Mouse (Mus musculus) MEL (cell line): ENCODE results near the gene 4930453N24Rik. TPM values are rescaled to one million over a fixed set of nuclear protein-coding genes. Genes with fewer than 3 reads are reported as not detected.

Experiments
- DNase-seq: peaks from one replicate; pipeline ENCODE4 v3.0.0; 2011; ENCODE audit warnings: low read depth, low spot score
- H3K27ac ChIP-seq: 2 replicates; pipeline ENCODE4 v1.5.1; 2012; ENCODE audit warnings: low read depth, mild to moderate bottlenecking, control low read depth, low read length, moderate library complexity; ENCODE audit not compliant: control insufficient read depth
- H3K27me3 ChIP-seq, 2 experiments: fragments of 150-350 bp in 1 of 2; sonication (generic) in 1 of 2; 2 replicates each; pipeline ENCODE4 v1.6.1; 2012; ENCODE audit warnings: low read length in 2 of 2, mild to moderate bottlenecking in 2 of 2, improper control_type of control experiment in 1 of 2, moderate library complexity in 1 of 2; ENCODE audit not compliant: insufficient read depth in 2 of 2, control insufficient read depth in 1 of 2
- H3K36me3 ChIP-seq, 2 experiments: 2 replicates each; pipeline ENCODE4 v1.6.1; 2012 to 2014; ENCODE audit warnings: low read length in 2 of 2, improper control_type of control experiment in 1 of 2, inconsistent platforms in 1 of 2, mild to moderate bottlenecking in 1 of 2; ENCODE audit not compliant: insufficient read depth in 2 of 2, control insufficient read depth in 1 of 2
- H3K4me1 ChIP-seq, 2 experiments: fragments of 150-350 bp in 1 of 2; sonication (generic) in 1 of 2; 2 replicates each; pipeline ENCODE4 v1.6.1; 2012; ENCODE audit warnings: low read length in 2 of 2, improper control_type of control experiment in 1 of 2, mild to moderate bottlenecking in 1 of 2; ENCODE audit not compliant: insufficient read depth in 2 of 2, control insufficient read depth in 1 of 2
- H3K4me3 ChIP-seq, 2 experiments: fragments of 150-350 bp in 1 of 2; sonication (generic) in 1 of 2; 2 replicates each; pipeline ENCODE4 v1.5.1; 2012; ENCODE audit warnings: low read depth in 2 of 2, low read length in 2 of 2, mild to moderate bottlenecking in 2 of 2, moderate library complexity in 2 of 2, control low read depth in 1 of 2, improper control_type of control experiment in 1 of 2; ENCODE audit not compliant: control insufficient read depth in 1 of 2, insufficient read depth in 1 of 2
- H3K79me2 ChIP-seq: 2 replicates; pipeline ENCODE4 v1.6.1; 2012; ENCODE audit warnings: mild to moderate bottlenecking, low read length, moderate library complexity; ENCODE audit not compliant: control insufficient read depth, poor library complexity, insufficient read depth
- H3K9ac ChIP-seq: 2 replicates; pipeline ENCODE4 v1.6.1; 2012; ENCODE audit warnings: low read depth, mild to moderate bottlenecking, control low read depth, low read length, moderate library complexity; ENCODE audit not compliant: control insufficient read depth, poor library complexity, severe bottlenecking
- H3K9me3 ChIP-seq: fragments of 150-350 bp; sonication (generic); replicated peaks from 2 replicates; pipeline ENCODE4 v1.6.1; 2012; ENCODE audit warnings: mild to moderate bottlenecking, low read length, improper control_type of control experiment, moderate library complexity; ENCODE audit not compliant: insufficient read depth
- CTCF ChIP-seq, 3 experiments: IDR thresholded peaks in 2 of 3; conservative IDR thresholded peaks in 1 of 3; 2 replicates each; pipeline ENCODE4 v1.5.1; 2011 to 2012; ENCODE audit warnings: low read length in 3 of 3, low read depth in 2 of 3, mild to moderate bottlenecking in 2 of 3, improper control_type of control experiment in 1 of 3, inconsistent platforms in 1 of 3, mixed read lengths in 1 of 3, moderate library complexity in 1 of 3; ENCODE audit not compliant: control insufficient read depth in 1 of 3, insufficient read depth in 1 of 3, poor library complexity in 1 of 3, severe bottlenecking in 1 of 3
- E2F4 ChIP-seq: IDR thresholded peaks from 2 replicates; pipeline ENCODE4 v1.6.1; 2011; ENCODE audit warnings: low read depth, low read length, improper control_type of control experiment, borderline replicate concordance
- GATA1 ChIP-seq: IDR thresholded peaks from 2 replicates; pipeline ENCODE4 v1.6.1; 2011; ENCODE audit warnings: low read depth, low read length, improper control_type of control experiment
- JUND ChIP-seq: IDR thresholded peaks from 2 replicates; pipeline ENCODE4 v1.6.1; 2011; ENCODE audit warnings: low read depth, mild to moderate bottlenecking, improper control_type of control experiment, low read length
- KAT2A ChIP-seq: conservative IDR thresholded peaks from 2 replicates; pipeline ENCODE4 v1.6.1; 2012; ENCODE audit warnings: low read depth, low read length, improper control_type of control experiment, inconsistent platforms
- MAZ ChIP-seq: IDR thresholded peaks from 2 replicates; pipeline ENCODE4 v1.6.1; 2012; ENCODE audit warnings: low read depth, mild to moderate bottlenecking, inconsistent platforms, low read length, improper control_type of control experiment
- MYB ChIP-seq: IDR thresholded peaks from 2 replicates; pipeline ENCODE4 v1.6.1; 2011; ENCODE audit warnings: mild to moderate bottlenecking, low read depth, low read length, improper control_type of control experiment
- MYC ChIP-seq: IDR thresholded peaks from 2 replicates; pipeline ENCODE4 v1.6.1; 2011; ENCODE audit warnings: low read depth, mild to moderate bottlenecking, low read length, improper control_type of control experiment, moderate library complexity
- NELFE ChIP-seq: IDR thresholded peaks from 2 replicates; pipeline ENCODE4 v1.6.1; 2011; ENCODE audit warnings: low read depth, low read length, improper control_type of control experiment
- NRF1 ChIP-seq: IDR thresholded peaks from 2 replicates; pipeline ENCODE4 v1.6.1; 2014; ENCODE audit warnings: low read depth, mild to moderate bottlenecking, inconsistent platforms, low read length, improper control_type of control experiment, moderate library complexity; ENCODE audit not compliant: poor library complexity, insufficient read depth, severe bottlenecking
- POLR2A ChIP-seq, 2 experiments: IDR thresholded peaks; 2 replicates each; pipeline ENCODE4 v1.6.1; 2011 to 2012; ENCODE audit warnings: low read length in 2 of 2, mild to moderate bottlenecking in 2 of 2, control low read depth in 1 of 2, improper control_type of control experiment in 1 of 2, low read depth in 1 of 2, moderate library complexity in 1 of 2; ENCODE audit not compliant: control insufficient read depth in 1 of 2, insufficient read depth in 1 of 2, poor library complexity in 1 of 2
- POLR2AphosphoS2 ChIP-seq: IDR thresholded peaks from 2 replicates; pipeline ENCODE4 v1.6.1; 2011; ENCODE audit warnings: low read length, improper control_type of control experiment
- RAD21 ChIP-seq: IDR thresholded peaks from 2 replicates; pipeline ENCODE4 v1.6.1; 2011; ENCODE audit warnings: mild to moderate bottlenecking, low read depth, low read length, improper control_type of control experiment
- RCOR1 ChIP-seq: IDR thresholded peaks from 2 replicates; pipeline ENCODE4 v1.6.1; 2012; ENCODE audit warnings: low read depth, mild to moderate bottlenecking, inconsistent platforms, low read length, improper control_type of control experiment
- SMC3 ChIP-seq: IDR thresholded peaks from 2 replicates; pipeline ENCODE4 v1.6.1; 2011; ENCODE audit warnings: low read depth, low read length, improper control_type of control experiment
- TCF12 ChIP-seq: IDR thresholded peaks from 2 replicates; pipeline ENCODE4 v1.6.1; 2014; ENCODE audit warnings: low read depth, mild to moderate bottlenecking, inconsistent platforms, low read length, improper control_type of control experiment, moderate library complexity
- USF1 ChIP-seq: IDR thresholded peaks from 2 replicates; pipeline ENCODE4 v1.6.1; 2014; ENCODE audit warnings: low read depth, mild to moderate bottlenecking, inconsistent platforms, low read length, improper control_type of control experiment, moderate library complexity
- ZC3H11A ChIP-seq: IDR thresholded peaks from 2 replicates; pipeline ENCODE4 v1.6.1; 2012; ENCODE audit warnings: low read depth, mild to moderate bottlenecking, inconsistent platforms, low read length, improper control_type of control experiment
- ZKSCAN1 ChIP-seq: IDR thresholded peaks from 2 replicates; pipeline ENCODE4 v1.6.1; 2012; ENCODE audit warnings: low read depth, mild to moderate bottlenecking, inconsistent platforms, low read length, improper control_type of control experiment, moderate library complexity
- polyA plus RNA-seq, 2 experiments: library from polyadenylated mRNA; stranded (reverse) in 1 of 2; unstranded in 1 of 2; fragments of >175 nt in 1 of 2; fragments of >200 nt in 1 of 2; gene quantifications; 2 replicates each; pipeline versions ENCODE4 v1.2.1 to v1.2.4; 2012; ENCODE audit warnings: low replicate concordance in 2 of 2, low read depth in 1 of 2; ENCODE audit not compliant: insufficient read length in 2 of 2, insufficient read depth in 1 of 2, missing spikeins in 1 of 2
- total RNA-seq: library from RNA; depleted of rRNA; stranded (reverse); fragments of 300-350 nt; gene quantifications from 2 replicates; pipeline ENCODE4 v1.2.3, GENCODE M21; 2012

4930453N24Rik gene
- total and polyA plus RNA-seq, 3 experiments = 19.4 to 20.5 TPM; not detected in 1

- TF ChIP-seq NRF1 (no peak), KAT2A (no peak)
- TF ChIP-seq, all 39 proteins: peak for 0
Measured at GRCm38 (mm10) chr16:64737289-64737688, 33.7 kb downstream of the 4930453N24Rik start (continued).

DNA sequence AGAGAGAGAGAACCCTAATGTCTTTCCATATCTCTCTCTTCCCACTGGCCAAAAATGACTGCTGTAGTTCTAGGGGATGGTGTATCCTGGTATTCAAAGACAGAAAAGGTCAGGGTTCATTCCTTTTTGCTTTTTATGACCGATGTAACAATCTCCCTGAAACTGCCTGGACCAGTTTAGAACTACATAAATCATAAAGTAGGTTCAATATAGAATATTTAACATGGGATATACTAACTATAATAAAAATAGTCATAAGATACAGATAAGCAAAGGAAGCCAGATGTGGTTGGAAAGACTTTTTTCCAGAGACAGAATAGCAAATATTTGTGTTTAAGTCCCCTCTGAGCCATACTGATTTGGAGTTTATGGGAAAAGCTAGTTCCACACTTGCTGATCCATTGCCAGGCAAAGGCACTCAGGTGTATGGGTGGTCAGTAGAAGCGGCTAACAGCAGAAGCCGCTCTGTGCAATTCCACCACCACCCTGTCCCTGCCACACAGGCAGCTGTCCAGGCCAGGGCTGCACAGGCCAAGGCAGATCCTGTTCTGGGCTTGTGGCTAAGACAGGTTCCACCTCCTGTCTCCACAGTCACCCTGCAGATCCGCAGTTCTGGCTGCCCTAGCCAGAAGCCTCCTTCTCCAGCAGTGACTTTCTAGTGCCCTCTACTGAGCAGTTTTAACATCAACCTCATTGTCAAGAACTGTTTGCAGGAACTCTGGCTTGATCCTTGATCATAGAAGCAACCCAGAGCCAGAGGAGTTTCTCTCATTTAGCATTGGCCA lies 47.5 kb downstream of the 4930453N24Rik start:
- TF ChIP-seq POLR2AphosphoS2 (no peak), ZC3H11A (no peak), E2F4 (no peak), TCF12 (no peak), POLR2A (IDR thresholded peaks at IDR 0.05; ENCODE audit: control insufficient read depth in 1 of 2, insufficient read depth in 1 of 2, low read depth in 1 of 2, low read length in 2 of 2, poor library complexity in 1 of 2) (no peak), SMC3 (peak; percentile 45), USF1 (no peak), RCOR1 (no peak), JUND (no peak), GATA1 (no peak), KAT2A (no peak), CTCF (IDR thresholded peaks at IDR 0.05 in 2 of 3, conservative IDR thresholded peaks at IDR 0.05 in 1 of 3; ENCODE audit: control insufficient read depth in 1 of 3, insufficient read depth in 1 of 3, low read depth in 2 of 3, low read length in 3 of 3, poor library complexity in 1 of 3, severe bottlenecking in 1 of 3) (peak in 2 of 3 experiments; percentile 13 to 41; a peak in 3 of 6 replicates), MAZ (no peak), NELFE (no peak), ZKSCAN1 (no peak), NRF1 (no peak), RAD21 (peak; percentile 37), MYB (no peak), MYC (no peak)
- no peaks in the 10 kb centered on the region for H3K9me3 ChIP-seq
- no peaks in the 10 kb centered on the region for H3K4me1 ChIP-seq
- no peaks in the 10 kb centered on the region for H3K79me2 ChIP-seq
- no peak overlapping the region for H3K27ac ChIP-seq
- DNase-seq = peak; percentile 14
- H3K4me3 ChIP-seq = no peak overlapping the region
- no peaks in the 10 kb centered on the region; a peak in 2 of 4 replicates for H3K27me3 ChIP-seq
- no peak overlapping the region for H3K9ac ChIP-seq
- no peaks in the 10 kb centered on the region for H3K36me3 ChIP-seq
